Mouse (Mus musculus) yolk sac, embryonic 10.5 days (tissue): Measurements from ENCODE around the gene Foxn3.
A peak's percentile ranks its signal among the peaks of the same experiment; 100 is the strongest.
"Not testable (repeated sequence)": the region's sequence is repeated elsewhere in the genome, so short reads cannot be mapped to it uniquely, and the experiment has no call there.

ENCODE experiments used
- DNase-seq: peaks from one replicate; pipeline ENCODE4 v3.0.0-alpha.2; 2017; ENCODE audit warnings: low spot score

Foxn3 gene

GRCm38 (mm10) chr12:99219812-99220211 lies 343.6 kb downstream of the Foxn3 start:
- no peak for DNase-seq

GRCm38 (mm10) chr12:99217145-99217698 lies 346.2 kb downstream of the Foxn3 start:
- no peak for DNase-seq

- DNase-seq, result no peak
Observed at GRCm38 (mm10) chr12:99216341-99216761, 347.0 kb downstream of the Foxn3 start.

- peak; percentile 58 for DNase-seq
Observed at GRCm38 (mm10) chr12:99215521-99216255, 347.7 kb downstream of the Foxn3 start.

- DNase-seq, result no peak
Observed at GRCm38 (mm10) chr12:99214098-99214497, 349.3 kb downstream of the Foxn3 start.

- DNase-seq, result no peak
Observed at GRCm38 (mm10) chr12:99213218-99213617, 350.2 kb downstream of the Foxn3 start.

- no peak for DNase-seq
Observed at GRCm38 (mm10) chr12:99209801-99210200, 353.6 kb downstream of the Foxn3 start.

- no peak for DNase-seq
Observed at GRCm38 (mm10) chr12:99208251-99208650, 355.1 kb downstream of the Foxn3 start.

GRCm38 (mm10) chr12:99207014-99207612 lies 356.3 kb downstream of the Foxn3 start:
- peak; percentile 42 for DNase-seq

- no peak for DNase-seq
Observed at GRCm38 (mm10) chr12:99205734-99206133, 357.6 kb downstream of the Foxn3 start.

- no peak for DNase-seq
Observed at GRCm38 (mm10) chr12:99199124-99199483, 364.3 kb downstream of the Foxn3 start.

GRCm38 (mm10) chr12:99198428-99199123 lies 364.8 kb downstream of the Foxn3 start:
- DNase-seq, result no peak

- DNase-seq, result no peak
Observed at GRCm38 (mm10) chr12:99197031-99197430, 366.4 kb downstream of the Foxn3 start.

GRCm38 (mm10) chr12:99195655-99196054 lies 367.7 kb downstream of the Foxn3 start:
- no peak for DNase-seq

GRCm38 (mm10) chr12:99194120-99194519 lies 369.3 kb downstream of the Foxn3 start:
- DNase-seq, result not testable (repeated sequence)

GRCm38 (mm10) chr12:99187671-99188070 lies 375.7 kb downstream of the Foxn3 start:
- DNase-seq, result no peak

- DNase-seq, result no peak
Observed at GRCm38 (mm10) chr12:99186239-99186638, 377.1 kb downstream of the Foxn3 start.

- no peak for DNase-seq
Observed at GRCm38 (mm10) chr12:99183261-99183792, 380.1 kb downstream of the Foxn3 start.

GRCm38 (mm10) chr12:99182338-99182737 lies 381.0 kb downstream of the Foxn3 start:
- no peak for DNase-seq

- no peak for DNase-seq
Observed at GRCm38 (mm10) chr12:99180234-99180824, 383.1 kb downstream of the Foxn3 start.

GRCm38 (mm10) chr12:99174979-99175621 lies 388.3 kb downstream of the Foxn3 start:
- no peak for DNase-seq

- no peak for DNase-seq
Observed at GRCm38 (mm10) chr12:99172170-99172569, 391.2 kb downstream of the Foxn3 start.
